Mouse (Mus musculus) hindbrain, embryonic 13.5 days (tissue): ENCODE results near the gene Bok. TPM values are rescaled to one million over a fixed set of nuclear protein-coding genes. Genes with fewer than 3 reads are reported as not detected.
"Not testable (repeated sequence)": the region's sequence is repeated elsewhere in the genome, so short reads cannot be mapped to it uniquely, and the experiment has no call there.

Experiments used
- ATAC-seq: fragments of 200-750 bp; cut with Nextera tagmentation; 2 replicates; pipeline ENCODE4 v1.8.0; 2017; ENCODE audit warnings: moderate TSS enrichment; ENCODE audit not compliant: low FRiP score
- H3K27ac ChIP-seq: fragments of 300-500 bp; sonication (generic); 2 replicates; pipeline ENCODE4 v1.5.1; 2015; ENCODE audit warnings: inconsistent platforms, mild to moderate bottlenecking, moderate library complexity
- H3K27me3 ChIP-seq: fragments of 300-500 bp; sonication (generic); 2 replicates; pipeline ENCODE4 v1.6.1; 2015; ENCODE audit warnings: mild to moderate bottlenecking, inconsistent platforms
- H3K36me3 ChIP-seq: fragments of 300-500 bp; sonication (generic); 2 replicates; pipeline ENCODE4 v1.6.1; 2015; ENCODE audit warnings: mild to moderate bottlenecking, inconsistent platforms
- H3K4me1 ChIP-seq: fragments of 300-500 bp; sonication (generic); replicated peaks from 2 replicates; pipeline ENCODE4 v1.6.1; 2015; ENCODE audit warnings: inconsistent platforms
- H3K4me2 ChIP-seq: fragments of 300-500 bp; sonication (generic); 2 replicates; pipeline ENCODE4 v1.6.1; 2015; ENCODE audit warnings: inconsistent platforms, mild to moderate bottlenecking, moderate library complexity
- H3K4me3 ChIP-seq: fragments of 300-500 bp; sonication (generic); 2 replicates; pipeline ENCODE4 v1.5.1; 2015; ENCODE audit warnings: mild to moderate bottlenecking, inconsistent platforms
- H3K9ac ChIP-seq: fragments of 300-500 bp; sonication (generic); 2 replicates; pipeline ENCODE4 v1.6.1; 2015; ENCODE audit warnings: mild to moderate bottlenecking, inconsistent platforms
- H3K9me3 ChIP-seq: fragments of 300-500 bp; sonication (generic); 2 replicates; pipeline ENCODE4 v1.6.1; 2016; ENCODE audit warnings: inconsistent platforms
- WGBS: fragments of 180-500 bp; shearing (Covaris S2); methylation state at CpG from one replicate; pipeline ENCODE4 v1.1.7; 2015; 5-methylcytosine and 5-hydroxymethylcytosine counted together
- polyA plus RNA-seq: library from polyadenylated mRNA; unstranded; fragments of >200 nt; fragmentation: Nextera tagmentation; extraction: Ambion mirVana; gene quantifications from 2 replicates; pipeline ENCODE4 v1.2.1, GENCODE M21; 2015

Gene Bok
- polyA plus RNA-seq: 74.8 and 76.7 TPM in 2 replicates

GRCm38 (mm10) chr1:93685401-93686244 lies at the start of gene Bok:
Gene Bok, plus strand, starts transcription at chr1:93685660.
- no peaks in the 10 kb centered on the region for H3K9me3 ChIP-seq

GRCm38 (mm10) chr1:93636211-93636897 lies 49.1 kb upstream of the Bok start:
- WGBS: 32% methylated on average over 7 of the region's 7 CpGs
- H3K27ac ChIP-seq: peak overlapping the region; percentile 87
- peak overlapping the region; percentile 70 for H3K9ac ChIP-seq
- ATAC-seq: peak; percentile 34
- no peaks in the 10 kb centered on the region for H3K9me3 ChIP-seq
- peak overlapping the region; percentile 68 for H3K4me2 ChIP-seq
- peaks cover 34% of the 10 kb centered on the region for H3K4me1 ChIP-seq
- peaks cover 10% of the 10 kb centered on the region; the same call in 1 of the 2 replicates for H3K36me3 ChIP-seq
- H3K27me3 ChIP-seq: no peaks in the 10 kb centered on the region
- H3K4me3 ChIP-seq: peak overlapping the region; percentile 99

More at GRCm38 (mm10) chr1:93685401-93686244, at the start of gene Bok:
- peak within 1 kb of the TSS; percentile 64 for H3K4me3 ChIP-seq
- peak within 1 kb of the TSS; percentile 85 for H3K27ac ChIP-seq
- peaks cover 13% of the 10 kb centered on the region for H3K27me3 ChIP-seq
- peaks cover 3% of the 10 kb centered on the region; the same call in 1 of the 2 replicates for H3K36me3 ChIP-seq
- H3K4me2 ChIP-seq: peak within 1 kb of the TSS; percentile 76
- peaks cover 30% of the 10 kb centered on the region for H3K4me1 ChIP-seq
- H3K9ac ChIP-seq: peak within 1 kb of the TSS; percentile 89
- under 1% methylated on average over 78 of the region's 78 CpGs for WGBS
- ATAC-seq: peak; percentile 47

- ATAC-seq: no peak
- H3K9me3 ChIP-seq: no peaks in the 10 kb centered on the region
- H3K4me1 ChIP-seq: no peaks in the 10 kb centered on the region
- no peak overlapping the region for H3K9ac ChIP-seq
- no peaks in the 10 kb centered on the region for H3K27me3 ChIP-seq
- no peak overlapping the region for H3K4me2 ChIP-seq
- 91% methylated on average over 2 of the region's 2 CpGs for WGBS
- no peak overlapping the region for H3K4me3 ChIP-seq
- no peaks in the 10 kb centered on the region for H3K36me3 ChIP-seq
- no peak overlapping the region for H3K27ac ChIP-seq
Observed at GRCm38 (mm10) chr1:93641978-93642377, 43.5 kb upstream of the Bok start.

- H3K4me3 ChIP-seq: no peak overlapping the region
- H3K27me3 ChIP-seq: no peaks in the 10 kb centered on the region
- H3K36me3 ChIP-seq: no peaks in the 10 kb centered on the region
- H3K27ac ChIP-seq: no peak overlapping the region
- no peak overlapping the region for H3K9ac ChIP-seq
- H3K4me2 ChIP-seq: no peak overlapping the region
- no peaks in the 10 kb centered on the region for H3K4me1 ChIP-seq
- H3K9me3 ChIP-seq: no peaks in the 10 kb centered on the region
- ATAC-seq: no peak
- WGBS: 89% methylated on average over 2 of the region's 2 CpGs
Observed at GRCm38 (mm10) chr1:93642692-93643091, 42.8 kb upstream of the Bok start.

GRCm38 (mm10) chr1:93649604-93650172 lies 35.8 kb upstream of the Bok start:
- WGBS: 83% methylated on average over 5 of the region's 5 CpGs
- Histone ChIP-seq H3K4me2 (no peak overlapping the region), H3K36me3 (no peaks in the 10 kb centered on the region)

GRCm38 (mm10) chr1:93654275-93654674 lies 31.2 kb upstream of the Bok start:
- WGBS: 65% methylated on average over 2 of the region's 2 CpGs
- ATAC-seq: no peak
- H3K27me3 ChIP-seq: no peaks in the 10 kb centered on the region

More at GRCm38 (mm10) chr1:93649604-93650172, 35.8 kb upstream of the Bok start:
- H3K4me3 ChIP-seq: no peak overlapping the region
- H3K9me3 ChIP-seq: 0 out of 2 replicates have a peak, but pooled peaks cover 4% of the 10 kb centered on the region
- H3K9ac ChIP-seq: no peak overlapping the region
- no peak for ATAC-seq
- no peaks in the 10 kb centered on the region for H3K27me3 ChIP-seq
- no peaks in the 10 kb centered on the region for H3K4me1 ChIP-seq
- no peak overlapping the region for H3K27ac ChIP-seq

GRCm38 (mm10) chr1:93654798-93655197 lies 30.7 kb upstream of the Bok start:
- H3K9me3 ChIP-seq: 0 out of 2 replicates have a peak, but pooled peaks cover 4% of the 10 kb centered on the region
- H3K27me3 ChIP-seq: no peaks in the 10 kb centered on the region
- WGBS: 78% methylated on average over 2 of the region's 2 CpGs
- no peaks in the 10 kb centered on the region for H3K36me3 ChIP-seq
- H3K9ac ChIP-seq: no peak overlapping the region
- no peak overlapping the region for H3K4me2 ChIP-seq
- H3K4me1 ChIP-seq: no peaks in the 10 kb centered on the region
- H3K4me3 ChIP-seq: no peak overlapping the region
- no peak overlapping the region for H3K27ac ChIP-seq
- ATAC-seq: no peak

More at GRCm38 (mm10) chr1:93654275-93654674, 31.2 kb upstream of the Bok start:
- H3K4me3 ChIP-seq: no peak overlapping the region
- H3K27ac ChIP-seq: no peak overlapping the region
- H3K4me1 ChIP-seq: no peaks in the 10 kb centered on the region
- H3K9me3 ChIP-seq: 0 out of 2 replicates have a peak, but pooled peaks cover 4% of the 10 kb centered on the region
- H3K36me3 ChIP-seq: no peaks in the 10 kb centered on the region
- no peak overlapping the region for H3K9ac ChIP-seq
- H3K4me2 ChIP-seq: no peak overlapping the region

- 75% methylated on average over 7 of the region's 7 CpGs for WGBS
- Histone ChIP-seq H3K36me3 (no peaks in the 10 kb centered on the region), H3K4me1 (no peaks in the 10 kb centered on the region), H3K9ac (no peak overlapping the region), H3K27ac (no peak overlapping the region), H3K4me2 (no peak overlapping the region), H3K4me3 (no peak overlapping the region), H3K9me3 (0 out of 2 replicates have a peak, but pooled peaks cover 4% of the 10 kb centered on the region), H3K27me3 (no peaks in the 10 kb centered on the region)
- no peak for ATAC-seq
Observed at GRCm38 (mm10) chr1:93656325-93657024, 29.0 kb upstream of the Bok start.

- WGBS: 81% methylated on average over 5 of the region's 5 CpGs
- Histone ChIP-seq H3K4me3 (no peak overlapping the region), H3K27me3 (no peaks in the 10 kb centered on the region), H3K36me3 (no peaks in the 10 kb centered on the region), H3K4me1 (no peaks in the 10 kb centered on the region), H3K9ac (no peak overlapping the region), H3K27ac (no peak overlapping the region), H3K4me2 (no peak overlapping the region), H3K9me3 (0 out of 2 replicates have a peak, but pooled peaks cover under 1% of the 10 kb centered on the region)
- no peak for ATAC-seq
Observed at GRCm38 (mm10) chr1:93657025-93657360, 28.5 kb upstream of the Bok start.

GRCm38 (mm10) chr1:93658559-93658958 lies 26.9 kb upstream of the Bok start, which contains the start of gene Stk25:
Gene Stk25, minus strand, starts transcription at chr1:93658659.
- H3K27me3 ChIP-seq, H3K4me3 ChIP-seq, H3K4me1 ChIP-seq, H3K9me3 ChIP-seq, H3K36me3 ChIP-seq, H3K4me2 ChIP-seq, H3K27ac ChIP-seq, ATAC-seq, H3K9ac ChIP-seq: not testable (repeated sequence)

- no peak overlapping the region for H3K4me3 ChIP-seq
- no peak for ATAC-seq
- no peaks in the 10 kb centered on the region for H3K9me3 ChIP-seq
- H3K4me1 ChIP-seq: peaks cover 14% of the 10 kb centered on the region
- H3K4me2 ChIP-seq: no peak overlapping the region
- no peaks in the 10 kb centered on the region for H3K36me3 ChIP-seq
- H3K27ac ChIP-seq: no peak overlapping the region
- H3K27me3 ChIP-seq: no peaks in the 10 kb centered on the region
- no peak overlapping the region for H3K9ac ChIP-seq
- 24% methylated on average over 13 of the region's 13 CpGs for WGBS
Observed at GRCm38 (mm10) chr1:93667760-93668400, 17.6 kb upstream of the Bok start.
